Mouse (Mus musculus) embryo, embryonic 9.5 days (tissue): Measurements from ENCODE around the gene Nup205.
"Not testable (repeated sequence)": the region's sequence is repeated elsewhere in the genome, so short reads cannot be mapped to it uniquely, and the experiment has no call there.

Experiments
- DNase-seq: peaks from one replicate; pipeline ENCODE4 v3.0.0-alpha.2; 2017; ENCODE audit errors: extremely low spot score

The Nup205 gene

DNA sequence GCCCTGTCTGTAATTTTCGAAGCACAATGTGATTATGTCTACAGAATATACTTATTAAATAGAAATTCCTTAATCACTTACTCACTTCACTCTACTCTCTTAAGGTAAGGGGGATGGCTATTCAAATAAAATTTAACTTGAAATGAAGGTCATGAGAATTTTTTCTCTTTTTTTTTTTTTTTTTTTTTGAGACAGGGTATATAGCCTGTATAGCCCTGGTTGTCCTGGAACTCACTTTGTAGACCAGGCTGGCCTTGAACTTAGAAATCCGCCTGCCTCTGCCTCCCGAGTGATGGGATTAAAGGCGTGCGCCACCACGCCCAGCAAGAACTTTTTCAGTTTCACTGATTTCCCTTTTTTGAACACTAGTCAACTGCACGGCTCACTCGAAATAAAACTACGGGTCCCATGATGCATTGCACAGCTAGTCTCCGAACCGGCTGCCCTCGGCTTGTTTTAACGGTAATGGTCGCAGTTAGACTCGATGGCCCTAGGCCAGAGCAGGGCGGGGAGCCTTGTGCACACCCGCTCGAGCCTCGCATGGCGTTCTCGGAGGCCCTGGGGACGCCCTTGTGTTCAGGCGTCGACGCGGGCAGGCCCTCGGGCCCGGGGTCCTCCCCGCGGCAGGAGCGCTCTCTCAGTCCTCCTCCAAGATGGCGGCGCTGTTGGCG, at the start of gene Nup205:
TSS of gene Nup205 (plus strand) at position 443 of the 671 bp plus-strand sequence.
- peak; percentile 92 for DNase-seq

DNA sequence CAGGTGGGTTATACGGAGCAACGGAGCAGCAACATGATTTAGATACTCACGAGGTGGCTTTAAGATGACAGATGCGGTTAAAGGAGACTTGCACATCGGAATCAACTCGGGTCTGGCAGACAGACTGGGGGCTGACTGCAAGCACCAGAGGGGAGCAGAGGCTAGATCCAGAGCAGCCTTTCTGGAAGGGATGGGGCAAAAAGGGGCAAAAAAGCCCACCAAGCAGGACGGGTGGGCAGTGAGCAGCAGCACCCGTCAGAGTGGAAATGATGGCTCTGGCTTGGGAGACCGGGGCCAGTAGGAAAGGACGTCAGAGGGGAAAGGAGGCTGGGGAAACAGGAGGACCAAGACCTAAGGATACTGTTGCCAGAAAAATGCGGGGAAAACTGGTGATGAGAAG, 44.4 kb upstream of the Nup205 start:
- no peak for DNase-seq

DNA sequence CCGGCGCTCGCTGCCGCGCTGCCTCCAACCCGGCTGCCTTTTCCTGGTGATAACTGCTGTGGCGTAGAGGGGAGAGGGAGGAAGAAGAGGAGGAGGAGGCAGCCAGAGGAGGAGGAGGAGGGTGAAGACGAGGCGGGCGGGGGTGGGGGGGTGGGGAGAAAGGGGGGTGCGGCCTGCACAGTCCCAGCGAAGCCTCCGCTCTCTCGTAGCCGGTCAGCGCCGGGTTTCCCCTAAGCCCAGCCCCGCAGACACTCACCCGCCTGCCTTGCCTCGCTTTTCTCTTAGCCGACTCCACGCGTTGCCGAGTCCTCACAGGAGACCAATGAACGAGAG, 44.0 kb upstream of the Nup205 start:
- DNase-seq = no peak

DNA sequence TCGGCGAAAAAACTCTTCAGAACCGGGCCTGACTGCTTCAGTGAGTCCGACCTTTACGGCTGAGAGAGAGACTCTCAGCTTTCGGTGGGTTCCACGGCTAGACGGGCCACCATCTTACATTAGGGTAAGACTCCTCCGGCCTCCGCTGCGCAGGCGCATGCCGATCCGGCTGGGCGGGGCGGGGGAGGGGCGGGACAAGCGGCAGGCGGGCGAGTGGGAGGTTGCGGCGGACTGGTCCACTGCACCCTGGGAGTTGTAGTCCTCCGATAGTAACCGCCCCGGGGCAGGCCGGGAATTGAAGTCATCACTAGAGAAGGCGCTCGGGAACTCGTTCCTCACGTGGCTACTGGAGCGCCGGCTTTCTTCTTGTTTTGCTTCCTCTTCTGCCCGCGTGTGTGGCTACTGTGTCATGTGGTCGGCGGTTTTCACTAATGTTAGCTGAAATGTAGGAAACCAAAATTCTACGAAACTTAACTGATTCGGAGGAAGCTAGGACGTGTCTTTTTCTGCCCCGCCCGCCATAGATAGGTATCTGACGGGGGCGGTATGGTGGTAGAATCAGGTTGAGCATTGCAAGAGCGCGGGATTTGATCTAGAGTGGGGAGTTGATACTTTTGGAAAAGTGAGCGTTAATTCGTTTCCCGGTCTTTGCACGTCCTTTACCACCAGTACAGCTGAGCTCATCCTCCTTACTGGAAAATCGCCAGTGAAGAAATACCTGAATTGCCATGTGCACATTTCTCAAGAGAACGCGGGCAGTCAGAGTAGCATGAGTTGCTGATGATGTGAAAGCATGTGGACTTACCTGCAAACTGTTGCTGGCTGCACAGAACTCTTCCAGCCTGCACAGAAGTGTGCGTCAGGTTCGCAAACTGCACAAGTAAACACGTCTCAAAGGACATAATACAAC, 43.4 kb upstream of the Nup205 start, which contains the start of gene Cnot4:
TSS of gene Cnot4 (minus strand) at position 146 of the 910 bp plus-strand sequence.
- DNase-seq = peak; percentile 100

DNA sequence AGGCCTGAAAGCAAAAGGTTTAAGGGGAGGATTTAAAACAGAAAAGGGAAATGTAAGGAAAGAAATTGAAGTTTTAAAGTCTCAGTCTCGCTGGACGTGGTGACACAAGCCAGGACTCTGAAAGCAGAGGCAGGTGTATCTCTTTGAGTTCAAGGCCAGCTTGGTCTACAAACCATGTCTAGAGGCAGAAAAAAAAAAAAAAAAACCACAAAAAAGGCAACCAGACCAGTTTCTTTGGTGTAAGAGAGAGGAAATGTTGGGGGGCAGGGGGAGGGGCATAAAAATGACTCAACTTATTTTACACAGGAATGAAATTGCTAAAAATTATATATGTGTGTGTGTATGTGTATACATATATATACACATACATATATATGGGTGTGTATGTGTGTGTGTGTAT, 42.4 kb upstream of the Nup205 start:
- no peak for DNase-seq

DNA sequence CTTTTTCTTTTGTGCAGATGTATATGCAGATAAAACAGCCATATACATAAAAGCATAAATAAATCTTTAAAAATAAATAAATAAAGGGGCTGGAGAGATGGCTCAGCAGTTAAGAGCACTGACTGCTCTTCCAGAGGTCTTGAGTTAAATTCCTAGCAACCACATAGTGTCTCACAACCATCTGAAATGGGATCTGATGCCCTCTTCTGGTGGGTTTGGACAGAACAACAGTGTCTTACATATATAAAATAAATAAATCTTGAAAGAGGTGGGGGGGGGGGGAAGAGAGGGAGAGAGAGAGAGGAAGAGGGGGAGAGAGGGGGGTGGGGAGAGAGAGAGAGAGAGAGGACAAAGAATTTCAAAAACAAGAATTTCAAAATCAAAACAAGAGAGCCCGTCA, 36.9 kb upstream of the Nup205 start:
- no peak for DNase-seq

DNA sequence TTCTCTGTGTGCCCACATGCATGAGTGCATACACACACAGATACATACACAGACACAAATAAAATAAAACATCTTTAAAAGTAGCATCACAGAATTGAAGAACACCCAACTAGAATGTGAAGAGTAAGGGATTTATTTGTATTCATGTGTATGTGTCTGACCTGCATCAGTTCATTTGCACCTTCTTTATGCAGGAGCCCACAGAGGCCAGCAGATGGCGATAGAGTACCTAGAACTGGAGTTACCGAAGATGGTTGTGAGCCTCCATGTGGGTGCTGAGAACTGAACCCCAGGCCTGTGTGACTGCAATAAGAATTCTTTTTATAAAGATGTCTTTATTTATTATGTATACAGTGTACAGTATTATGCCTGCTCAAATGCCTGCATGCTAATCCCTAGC, 31.7 kb upstream of the Nup205 start:
- DNase-seq = no peak

DNA sequence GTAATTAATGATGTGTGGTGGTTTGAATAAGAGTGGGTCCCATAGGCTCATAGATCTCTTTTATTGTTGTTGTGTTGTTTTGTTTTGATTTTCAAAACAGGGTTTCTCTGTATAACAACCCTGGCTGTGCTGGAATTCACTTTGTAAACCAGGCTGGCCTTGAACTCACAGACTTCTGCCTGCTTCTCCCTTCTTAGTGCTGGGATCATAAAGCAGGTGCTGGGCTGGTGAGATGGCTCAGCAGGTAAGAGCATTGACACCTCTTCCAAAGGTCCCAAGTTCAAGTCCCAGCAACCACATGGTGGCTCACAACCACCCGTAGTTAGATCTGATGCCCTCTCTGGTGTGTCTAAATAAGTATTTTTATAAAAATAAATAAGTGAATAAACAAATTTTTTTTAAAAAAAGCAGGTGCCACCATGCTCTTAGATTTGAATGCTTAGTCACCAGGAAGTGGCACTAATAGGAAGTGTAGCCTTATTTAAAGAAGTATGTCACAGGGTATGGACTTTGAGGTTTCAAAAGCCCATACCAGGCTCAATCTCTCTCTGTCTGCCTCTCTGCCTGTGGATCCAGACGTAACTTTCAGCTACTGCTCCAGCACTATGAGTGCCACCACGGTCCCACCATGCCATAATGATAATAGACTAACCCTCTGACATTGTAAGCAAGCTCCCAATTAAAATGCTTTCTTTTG, 29.3 kb upstream of the Nup205 start:
- no peak for DNase-seq

DNA sequence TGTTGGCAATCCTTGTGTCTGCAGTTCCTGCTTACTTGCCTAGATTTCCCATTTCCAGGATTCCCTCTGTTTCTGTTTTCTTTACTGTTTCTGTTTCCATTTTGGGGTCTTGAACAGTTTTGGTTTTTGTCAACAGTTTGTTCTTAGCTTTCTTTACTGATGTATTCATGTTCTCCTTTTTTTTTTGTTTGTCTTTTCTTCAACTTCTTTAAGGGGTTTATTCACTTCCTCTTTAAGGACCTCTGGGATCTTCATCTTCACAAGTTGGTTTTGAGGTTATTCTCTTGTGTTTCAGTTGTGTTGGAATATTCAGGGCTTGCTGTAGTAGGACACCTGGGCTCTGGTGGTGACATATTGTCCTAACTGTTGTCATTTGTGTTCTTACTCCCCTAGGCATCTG, 22.7 kb upstream of the Nup205 start:
- no peak for DNase-seq

DNA sequence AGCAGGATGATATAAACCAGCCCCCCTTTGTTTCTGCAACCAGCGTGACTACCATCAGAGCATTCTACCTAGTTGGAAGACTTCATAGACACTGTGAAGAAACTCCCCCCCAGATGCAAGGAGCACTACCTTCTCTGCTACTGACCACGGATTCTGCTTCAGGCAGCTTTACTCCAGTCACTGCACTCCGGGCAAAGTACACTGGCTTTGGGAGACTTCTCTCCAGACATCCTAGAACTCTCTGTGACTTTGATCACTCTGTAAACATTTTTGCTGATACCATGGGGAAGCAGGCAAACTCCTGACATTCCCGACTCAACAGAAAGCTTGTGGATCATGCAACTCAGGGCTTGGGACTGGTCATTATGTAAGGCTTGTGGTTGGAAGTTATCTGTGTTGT, 8.0 kb upstream of the Nup205 start:
- DNase-seq = no peak

DNA sequence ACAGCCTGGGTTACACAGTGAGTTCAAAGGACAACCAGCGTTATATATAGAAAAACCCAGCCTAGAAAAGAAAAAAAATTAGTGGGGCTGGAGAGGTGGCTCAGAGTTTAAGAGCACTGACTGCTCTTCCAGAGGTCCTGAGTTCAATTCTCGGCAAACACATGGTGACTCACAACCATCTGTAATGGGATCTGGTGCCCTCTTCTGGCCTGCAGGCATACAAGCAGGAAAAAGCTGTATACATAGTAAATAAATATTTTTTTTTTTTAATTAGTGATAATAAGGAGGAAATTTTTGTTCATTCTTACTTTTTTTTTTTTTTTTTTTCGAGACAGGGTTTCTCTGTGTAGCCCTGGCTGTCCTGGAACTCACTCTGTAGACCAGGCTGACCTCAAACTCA, 5.2 kb upstream of the Nup205 start:
- not testable (repeated sequence) for DNase-seq

DNA sequence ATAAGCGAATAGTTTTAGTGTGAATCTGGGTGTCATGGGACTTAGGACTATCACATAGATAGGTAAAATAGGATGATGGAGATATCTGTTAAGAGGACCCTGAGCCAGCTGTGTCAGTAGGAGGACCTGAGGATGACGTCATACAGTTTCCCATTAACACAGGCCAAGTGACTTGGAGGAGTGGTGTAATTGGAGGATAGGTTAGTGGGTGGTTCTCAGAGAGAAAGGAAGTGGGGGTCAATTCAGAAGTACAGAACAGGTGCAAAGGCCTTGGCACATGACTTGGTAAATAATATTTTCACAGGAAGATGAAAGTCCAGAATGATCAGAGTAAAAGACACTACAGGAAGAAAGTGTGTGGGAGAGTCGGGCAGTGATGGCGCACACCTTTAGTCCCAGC, 4.0 kb upstream of the Nup205 start:
- no peak for DNase-seq

DNA sequence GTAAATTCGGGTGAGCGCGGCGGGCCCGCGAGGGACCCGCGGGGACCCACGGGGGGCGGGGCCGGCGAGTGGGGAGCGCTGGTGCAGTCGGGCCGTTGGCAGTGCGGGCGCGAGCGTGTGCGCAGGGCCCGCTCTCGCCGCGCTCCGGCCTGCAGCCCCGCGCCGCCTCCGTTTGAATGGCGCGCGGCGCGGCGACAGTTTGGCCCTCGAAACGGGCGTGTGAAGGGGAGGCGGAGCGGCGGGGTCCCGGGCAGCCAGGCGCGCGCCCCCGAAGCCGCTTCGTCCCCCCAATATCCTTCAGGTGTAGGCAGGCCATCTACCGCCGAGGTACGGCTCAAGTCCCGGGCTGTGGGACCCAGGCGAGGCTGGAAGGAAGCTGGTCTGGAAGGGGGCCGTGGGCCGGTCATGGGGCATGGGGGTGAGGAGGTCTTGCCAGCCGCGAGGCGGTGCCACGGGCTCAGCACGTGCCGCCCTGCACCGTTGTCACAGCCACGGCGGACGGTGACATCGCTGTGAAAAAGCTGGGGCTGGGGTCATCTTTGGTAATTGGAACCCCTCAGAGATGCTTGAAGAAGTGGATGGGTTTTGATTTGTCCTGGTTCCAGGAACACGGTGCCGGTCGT, 540 bp downstream of the Nup205 start:
- peak; percentile 73 for DNase-seq

DNA sequence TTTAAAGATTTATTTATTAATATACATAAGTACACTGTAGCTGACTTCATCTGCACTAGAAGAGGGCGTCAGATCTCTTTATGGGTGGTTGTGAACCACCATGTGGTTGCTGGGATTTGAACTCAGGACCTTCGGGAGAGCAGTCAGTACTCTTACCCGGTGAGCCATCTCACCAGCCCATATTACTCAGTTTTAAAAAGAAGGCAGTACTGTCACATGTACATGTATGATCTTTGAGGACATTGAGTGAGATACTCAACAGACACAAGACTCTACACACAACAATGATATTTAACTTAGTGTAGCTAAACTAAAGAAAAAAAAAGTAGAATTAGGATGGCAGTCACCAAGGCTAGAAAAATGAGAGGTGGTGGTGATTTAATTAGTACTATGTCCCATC, 2.1 kb downstream of the Nup205 start:
- not testable (repeated sequence) for DNase-seq

DNA sequence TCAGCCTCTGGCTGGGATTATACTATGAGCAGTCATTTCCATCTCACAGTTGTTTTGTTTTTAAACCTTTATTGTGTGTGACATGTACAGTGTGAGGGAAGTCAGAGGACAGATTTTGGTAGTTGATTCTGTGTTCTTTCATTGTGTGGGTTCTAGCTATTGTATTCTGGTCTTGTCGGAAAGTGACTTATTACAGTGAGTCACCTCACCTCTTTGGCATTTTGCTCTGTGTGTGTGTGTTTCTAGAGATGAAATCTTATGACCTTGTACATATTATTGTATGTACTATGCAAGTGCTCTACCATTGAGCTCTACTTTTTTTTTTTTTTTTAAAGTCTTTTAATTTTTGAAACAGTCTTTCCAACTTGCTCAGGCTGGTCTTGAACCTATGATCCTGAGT, 7.6 kb downstream of the Nup205 start:
- no peak for DNase-seq

DNA sequence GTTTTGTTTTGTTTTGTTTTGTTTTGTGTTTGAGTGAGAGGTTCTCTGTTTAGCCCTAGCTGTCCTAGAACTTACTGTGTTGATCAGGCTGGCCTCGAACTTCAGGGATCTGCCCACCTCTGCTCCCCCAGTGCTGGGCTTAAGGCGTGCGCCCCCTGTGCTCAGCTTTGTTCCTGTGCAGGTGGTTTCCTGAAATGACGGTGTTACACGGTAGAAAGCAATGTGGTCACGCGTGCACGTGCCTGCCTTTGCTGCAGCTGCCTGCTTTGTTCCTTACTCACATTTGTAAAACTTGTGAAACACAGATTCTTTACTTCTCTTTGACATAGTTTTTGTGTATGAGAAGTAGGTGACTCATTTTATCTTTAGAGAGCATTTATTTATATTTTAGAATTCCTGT, 14.0 kb downstream of the Nup205 start:
- no peak for DNase-seq

DNA sequence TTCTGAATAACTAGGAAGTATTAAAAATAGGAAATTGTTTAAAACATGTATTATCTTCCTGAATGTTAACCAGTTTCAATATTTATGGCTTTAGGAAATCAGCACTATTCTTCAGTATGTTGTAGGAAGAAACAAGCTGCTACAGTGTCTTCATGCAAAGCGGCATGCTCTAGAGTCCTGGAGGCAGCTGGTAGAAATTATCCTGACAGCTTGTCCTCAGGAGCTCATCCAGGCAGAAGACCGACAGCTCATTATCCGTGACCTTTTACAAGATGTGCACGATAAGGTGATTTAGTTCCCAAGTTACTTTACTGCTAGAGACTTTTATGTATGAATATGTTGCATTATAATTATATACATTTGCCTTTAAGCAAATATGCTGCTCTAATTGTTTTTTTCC, 48.5 kb downstream of the Nup205 start:
- DNase-seq = no peak

DNA sequence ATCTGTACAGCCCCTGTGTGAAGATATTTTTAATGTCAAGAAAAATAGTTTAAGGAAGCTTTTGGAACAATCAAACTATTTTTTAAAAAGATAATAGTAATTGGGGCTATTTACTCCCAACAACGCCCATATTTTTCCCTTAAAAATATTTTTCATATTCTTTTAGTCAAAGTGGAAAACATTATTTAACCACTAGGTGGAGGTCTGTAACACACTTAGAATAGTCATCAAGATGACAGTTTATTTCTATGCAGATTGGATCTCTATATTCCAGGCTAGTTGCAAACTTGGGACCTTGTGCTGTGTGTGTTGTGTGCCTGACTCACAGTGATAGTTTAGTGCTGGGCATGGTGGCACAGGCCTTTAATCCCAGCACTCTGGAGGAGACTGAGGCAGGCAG, 52.2 kb downstream of the Nup205 start:
- DNase-seq = no peak

DNA sequence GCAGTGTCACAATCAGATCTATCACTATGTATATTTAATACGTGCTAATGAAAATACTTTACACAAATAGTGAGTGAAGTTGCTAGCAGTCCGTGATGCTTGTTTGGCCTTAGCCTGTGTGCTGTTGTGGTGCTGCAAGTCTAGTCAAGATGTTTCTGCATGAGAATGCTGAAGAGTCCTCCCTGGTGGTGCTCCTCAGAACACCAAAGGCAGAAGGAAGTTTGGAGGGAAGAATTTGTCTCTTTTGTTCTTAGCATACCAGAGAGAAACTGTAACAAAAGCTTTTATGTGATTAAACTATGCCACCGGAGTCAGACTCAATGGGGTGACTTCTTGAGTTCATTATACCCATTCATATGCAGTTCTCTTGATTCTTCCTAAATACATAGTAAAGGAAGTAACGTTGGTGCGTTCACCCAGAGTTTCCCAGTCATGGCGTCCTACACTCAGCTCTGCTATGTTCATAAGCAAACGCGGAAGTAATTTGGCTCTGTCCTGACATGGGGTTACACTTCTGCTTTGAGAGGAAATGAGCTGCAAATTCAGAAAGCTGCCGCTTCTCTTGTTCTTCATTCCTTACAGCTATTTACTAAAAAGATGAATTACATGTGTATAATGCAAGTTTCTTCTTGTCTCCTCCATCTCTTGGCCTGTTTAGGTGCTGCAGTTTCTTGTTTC, 59.0 kb downstream of the Nup205 start:
- DNase-seq = no peak

DNA sequence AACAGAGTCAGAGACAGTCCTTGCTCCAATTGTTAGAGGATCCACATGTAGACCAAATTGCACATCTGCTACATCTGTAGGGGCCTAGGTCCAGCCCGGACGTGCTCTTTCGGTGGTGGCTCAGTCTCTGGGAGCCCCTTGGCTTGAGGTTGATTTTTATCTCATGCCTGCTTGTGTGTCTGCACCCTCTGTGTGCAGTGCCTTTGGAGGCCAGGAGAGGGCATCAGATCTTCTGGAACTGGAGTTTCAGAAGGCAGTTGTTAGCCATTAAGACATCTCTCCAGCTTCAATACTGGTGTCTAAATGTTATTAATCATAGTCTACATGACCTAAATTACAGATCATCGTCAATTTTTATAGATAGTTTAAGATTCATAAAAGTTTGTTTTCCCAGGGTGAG, 66.0 kb downstream of the Nup205 start:
- DNase-seq = no peak

DNA sequence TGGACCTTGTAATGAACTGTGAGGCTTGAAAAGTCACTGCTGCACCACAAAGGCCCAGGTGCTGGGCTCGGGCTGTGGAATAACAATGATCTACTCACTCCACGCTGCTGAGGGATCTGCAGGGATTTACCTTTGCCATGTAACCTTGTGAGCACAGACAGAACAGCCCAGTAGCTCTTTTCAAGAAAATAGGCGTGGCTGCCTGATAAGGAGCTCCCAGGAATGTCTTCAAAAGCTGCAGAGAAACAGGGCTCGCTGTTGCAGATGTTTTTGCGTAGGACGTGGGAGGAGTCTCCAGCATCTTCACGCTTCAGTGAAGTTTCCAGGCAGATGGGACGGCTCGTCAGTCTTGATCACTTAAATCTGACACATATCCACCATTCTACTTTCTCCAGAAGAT, 66.8 kb downstream of the Nup205 start:
- no peak for DNase-seq

DNA sequence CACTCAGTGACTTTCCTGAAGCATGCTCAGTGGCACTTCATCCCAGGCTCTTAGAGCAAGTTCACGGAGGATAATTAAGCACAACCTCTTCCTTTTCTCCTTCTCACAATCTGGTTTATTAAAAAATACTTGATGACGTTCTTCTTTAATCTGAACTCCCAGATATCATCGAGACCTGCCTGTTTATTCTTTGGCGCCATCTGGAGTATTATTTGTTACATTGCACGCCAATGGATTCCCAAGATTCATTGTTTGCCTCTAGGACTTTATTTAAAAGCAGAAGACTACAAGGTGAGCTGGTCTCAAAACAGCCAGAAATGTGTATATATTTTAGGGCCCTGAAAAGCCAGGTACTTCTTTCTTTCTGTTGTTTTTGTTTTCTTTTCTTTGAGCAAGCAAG, 67.9 kb downstream of the Nup205 start:
- DNase-seq = no peak
